Mouse (Mus musculus): ENCODE measurements at regions not wholly inside any gene's neighbourhood (a gene's known extent, or its start where the extent isn't known, plus 50 kb on each side); places are given as distances from the start of the nearest gene placed in this dataset.

DNA sequence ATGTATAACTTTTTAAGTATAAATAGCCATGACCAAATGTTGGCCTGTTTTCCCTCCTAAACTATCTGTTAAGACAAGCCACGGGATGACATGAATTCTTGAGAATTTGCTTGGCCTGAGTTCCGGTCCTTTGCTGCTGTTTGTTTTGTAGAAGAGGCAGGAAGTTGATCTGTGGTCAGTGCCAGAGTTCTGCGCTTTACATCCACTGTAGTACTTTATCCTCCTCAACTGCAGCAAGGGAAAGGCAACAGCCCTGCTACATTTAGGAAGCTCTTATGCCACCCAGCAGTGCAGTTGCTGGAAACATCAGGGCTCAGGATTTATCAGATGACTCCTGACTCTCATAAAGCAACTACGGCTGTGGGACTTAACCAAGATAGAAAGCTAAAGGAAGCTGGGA is 508.4 kb upstream of the Map3k7 start:
- WGBS (ENCODE audit: insufficient replicate concordance) = 24% methylated on average over 4 of the region's 4 CpGs
- DNase-seq = no peak

DNA sequence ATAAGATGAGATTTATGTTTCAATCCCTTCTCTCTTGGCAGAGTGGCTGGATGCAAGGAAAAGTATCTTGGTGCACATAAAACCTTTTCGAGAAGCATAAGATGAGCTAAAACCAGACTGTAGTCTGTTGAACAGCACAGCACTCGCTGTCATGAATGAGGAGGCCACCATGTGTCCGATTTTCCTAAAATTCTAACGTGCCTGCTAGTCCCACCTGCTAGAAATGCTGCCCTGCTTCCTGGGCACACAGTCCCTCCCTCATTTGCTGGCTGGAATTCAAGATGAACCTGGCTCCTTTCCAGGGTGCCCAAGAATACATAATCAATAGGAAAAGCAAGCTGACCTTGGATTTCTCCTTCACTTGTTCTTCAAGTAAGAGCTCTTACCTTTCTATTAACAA is 501.4 kb upstream of the Map3k7 start:
- WGBS (ENCODE audit: insufficient replicate concordance) = 62% methylated on average over 4 of the region's 4 CpGs

More for the DNA sequence above, 508.4 kb upstream of the Map3k7 start:
- Histone ChIP-seq H3K9me3 (ENCODE audit: low read length) (no peaks in the 10 kb centered on the region), H3K4me1 (ENCODE audit: insufficient read depth) (no peaks in the 10 kb centered on the region), H3K4me3 (ENCODE audit: low read depth, low read length) (no peak overlapping the region), H3K4me2 (ENCODE audit: low read depth, low read length) (no peak overlapping the region), H3K36me3 (replicated peaks; ENCODE audit: insufficient read depth, low read length) (no peaks in the 10 kb centered on the region), H3K27me3 (ENCODE audit: insufficient read depth, low read length) (no peaks in the 10 kb centered on the region), H3K9ac (replicated peaks) (no peak overlapping the region), H3K27ac (ENCODE audit: low read depth) (no peak overlapping the region)
- TF ChIP-seq CTCF (IDR thresholded peaks at IDR 0.05; ENCODE audit: low read depth) (no peak), EP300 (IDR thresholded peaks at IDR 0.05; ENCODE audit: low read depth) (no peak)
- no peak for ATAC-seq

DNA sequence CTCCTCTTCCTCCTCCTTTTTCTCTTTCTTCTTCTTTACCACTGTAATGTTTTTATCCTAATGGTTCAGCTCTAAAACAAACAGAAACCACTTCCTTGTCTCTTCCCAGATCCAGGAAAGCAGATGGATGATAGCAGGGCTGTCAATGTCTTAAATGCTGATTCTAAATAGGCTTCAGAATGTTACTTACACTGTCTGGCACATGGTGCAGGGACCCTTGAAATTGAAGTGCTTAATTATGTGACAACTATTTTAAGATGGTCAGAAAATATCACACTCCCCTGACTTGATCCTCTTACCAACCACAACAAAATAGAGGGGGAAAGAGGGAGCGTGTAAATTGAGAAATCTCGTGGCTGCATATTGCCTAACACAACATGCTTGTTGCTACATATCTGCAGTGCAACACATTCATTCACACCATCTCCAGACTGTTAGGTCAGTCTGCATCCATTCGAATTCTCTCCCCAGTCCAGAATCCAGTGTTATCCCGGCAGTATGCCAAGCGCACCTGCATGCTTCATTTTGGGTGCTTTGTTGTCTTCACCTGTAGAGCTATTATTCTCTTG is 500.7 kb upstream of the Map3k7 start:
- Histone ChIP-seq H3K36me3 (replicated peaks; ENCODE audit: insufficient read depth, low read length) (no peaks in the 10 kb centered on the region), H3K27ac (ENCODE audit: low read depth) (no peak overlapping the region), H3K9me3 (ENCODE audit: low read length) (no peaks in the 10 kb centered on the region), H3K4me3 (ENCODE audit: low read depth, low read length) (no peak overlapping the region), H3K4me2 (ENCODE audit: low read depth, low read length) (no peak overlapping the region), H3K4me1 (ENCODE audit: insufficient read depth) (no peaks in the 10 kb centered on the region), H3K9ac (replicated peaks) (no peak overlapping the region), H3K27me3 (ENCODE audit: insufficient read depth, low read length) (no peaks in the 10 kb centered on the region)
- TF ChIP-seq EP300 (IDR thresholded peaks at IDR 0.05; ENCODE audit: low read depth) = no peak
- ATAC-seq (no peak), DNase-seq (no peak)
- 64% methylated on average over 5 of the region's 5 CpGs for WGBS (ENCODE audit: insufficient replicate concordance)

More for the DNA sequence above, 501.4 kb upstream of the Map3k7 start:
- no peaks in the 10 kb centered on the region for H3K27me3 ChIP-seq (ENCODE audit: insufficient read depth, low read length)
- no peak overlapping the region for H3K4me2 ChIP-seq (ENCODE audit: low read depth, low read length)
- H3K27ac ChIP-seq (ENCODE audit: low read depth) = no peak overlapping the region
- H3K9ac ChIP-seq (replicated peaks) = no peak overlapping the region
- no peaks in the 10 kb centered on the region for H3K4me1 ChIP-seq (ENCODE audit: insufficient read depth)
- ATAC-seq (no peak), DNase-seq (no peak)
- no peak for TF ChIP-seq CTCF (IDR thresholded peaks at IDR 0.05; ENCODE audit: low read depth)
- TF ChIP-seq EP300 (IDR thresholded peaks at IDR 0.05; ENCODE audit: low read depth) = no peak
- no peaks in the 10 kb centered on the region for H3K9me3 ChIP-seq (ENCODE audit: low read length)
- H3K4me3 ChIP-seq (ENCODE audit: low read depth, low read length) = no peak overlapping the region
- no peaks in the 10 kb centered on the region for H3K36me3 ChIP-seq (replicated peaks; ENCODE audit: insufficient read depth, low read length)

- no peak overlapping the region for H3K27ac ChIP-seq (ENCODE audit: low read depth)
- 73% methylated on average over 9 of the region's 9 CpGs for WGBS (ENCODE audit: insufficient replicate concordance)
- no peaks in the 10 kb centered on the region for H3K27me3 ChIP-seq (ENCODE audit: insufficient read depth, low read length)
- H3K9ac ChIP-seq (replicated peaks) = no peak overlapping the region
- ATAC-seq (no peak), DNase-seq (no peak)
- no peaks in the 10 kb centered on the region for H3K9me3 ChIP-seq (ENCODE audit: low read length)
- no peak overlapping the region for H3K4me3 ChIP-seq (ENCODE audit: low read depth, low read length)
- no peak overlapping the region for H3K4me2 ChIP-seq (ENCODE audit: low read depth, low read length)
- no peaks in the 10 kb centered on the region for H3K4me1 ChIP-seq (ENCODE audit: insufficient read depth)
- TF ChIP-seq CTCF (IDR thresholded peaks at IDR 0.05; ENCODE audit: low read depth) (no peak), EP300 (IDR thresholded peaks at IDR 0.05; ENCODE audit: low read depth) (no peak)
- no peaks in the 10 kb centered on the region for H3K36me3 ChIP-seq (replicated peaks; ENCODE audit: insufficient read depth, low read length)
These were observed 495.6 kb upstream of the Map3k7 start for GRCm38 (mm10) chr4:31468306-31468705.

DNA sequence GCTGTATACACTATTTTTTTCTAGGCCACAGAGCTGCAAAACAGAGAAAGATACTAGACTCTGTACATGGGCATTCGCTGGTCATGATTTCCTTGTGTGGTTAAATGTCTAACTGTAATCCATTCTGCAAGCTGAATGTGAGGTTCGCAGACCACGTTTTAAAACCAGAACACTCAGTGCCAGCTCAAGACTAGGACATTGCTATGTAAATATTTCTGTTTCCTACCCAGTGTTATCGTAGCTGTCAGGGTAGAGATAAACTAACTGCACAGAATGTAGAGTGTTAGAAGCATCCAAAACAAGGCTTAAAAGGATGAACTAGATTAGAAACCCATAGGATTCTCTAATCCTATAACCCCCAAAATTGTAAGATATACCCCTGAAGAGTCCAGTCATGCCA is 494.1 kb upstream of the Map3k7 start:
- Histone ChIP-seq H3K4me3 (ENCODE audit: low read depth, low read length) (no peak overlapping the region), H3K36me3 (replicated peaks; ENCODE audit: insufficient read depth, low read length) (no peaks in the 10 kb centered on the region), H3K4me1 (ENCODE audit: insufficient read depth) (no peaks in the 10 kb centered on the region), H3K27ac (ENCODE audit: low read depth) (no peak overlapping the region), H3K4me2 (ENCODE audit: low read depth, low read length) (no peak overlapping the region), H3K9me3 (ENCODE audit: low read length) (no peaks in the 10 kb centered on the region), H3K9ac (replicated peaks) (no peak overlapping the region), H3K27me3 (ENCODE audit: insufficient read depth, low read length) (no peaks in the 10 kb centered on the region)
- no peak for ATAC-seq
- no peak for DNase-seq
- no peak for TF ChIP-seq CTCF (IDR thresholded peaks at IDR 0.05; ENCODE audit: low read depth)
- no peak for TF ChIP-seq EP300 (IDR thresholded peaks at IDR 0.05; ENCODE audit: low read depth)
- WGBS (ENCODE audit: insufficient replicate concordance) = 46% methylated on average over 4 of the region's 4 CpGs

DNA sequence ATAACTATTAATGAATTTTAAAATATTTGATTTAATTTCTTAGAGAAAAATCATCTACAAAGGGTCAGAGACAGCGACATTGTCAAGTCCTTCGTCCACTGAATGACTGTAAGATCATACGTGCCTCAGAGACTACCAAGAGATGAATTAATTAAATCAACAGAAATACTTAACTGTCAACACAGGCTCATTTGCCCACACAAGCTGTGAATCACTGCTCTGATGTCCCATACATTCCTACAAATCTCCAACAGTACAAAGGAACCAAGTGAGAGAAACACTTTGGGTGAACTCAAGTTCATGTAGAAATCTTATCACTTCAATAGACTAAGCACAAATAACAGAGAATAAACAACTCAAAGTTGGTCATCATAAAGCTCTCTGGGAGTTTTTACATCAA is 471.4 kb upstream of the Map3k7 start:
- Histone ChIP-seq H3K36me3 (replicated peaks; ENCODE audit: insufficient read depth, low read length) (no peaks in the 10 kb centered on the region), H3K9ac (replicated peaks) (no peak overlapping the region), H3K27me3 (ENCODE audit: insufficient read depth, low read length) (no peaks in the 10 kb centered on the region), H3K4me1 (ENCODE audit: insufficient read depth) (no peaks in the 10 kb centered on the region), H3K27ac (ENCODE audit: low read depth) (no peak overlapping the region), H3K4me3 (ENCODE audit: low read depth, low read length) (no peak overlapping the region), H3K4me2 (ENCODE audit: low read depth, low read length) (no peak overlapping the region), H3K9me3 (ENCODE audit: low read length) (no peaks in the 10 kb centered on the region)
- DNase-seq = no peak
- no peak for ATAC-seq
- 85% methylated on average over 3 of the region's 3 CpGs for WGBS (ENCODE audit: insufficient replicate concordance)
- TF ChIP-seq CTCF (IDR thresholded peaks at IDR 0.05; ENCODE audit: low read depth) (no peak), EP300 (IDR thresholded peaks at IDR 0.05; ENCODE audit: low read depth) (no peak)

- Histone ChIP-seq H3K9me3 (ENCODE audit: low read length) (no peaks in the 10 kb centered on the region), H3K36me3 (replicated peaks; ENCODE audit: insufficient read depth, low read length) (no peaks in the 10 kb centered on the region), H3K9ac (replicated peaks) (no peak overlapping the region), H3K27ac (ENCODE audit: low read depth) (no peak overlapping the region), H3K4me3 (ENCODE audit: low read depth, low read length) (no peak overlapping the region), H3K27me3 (ENCODE audit: insufficient read depth, low read length) (no peaks in the 10 kb centered on the region), H3K4me2 (ENCODE audit: low read depth, low read length) (no peak overlapping the region), H3K4me1 (ENCODE audit: insufficient read depth) (no peaks in the 10 kb centered on the region)
- ATAC-seq (no peak), DNase-seq (no peak)
- TF ChIP-seq CTCF (IDR thresholded peaks at IDR 0.05; ENCODE audit: low read depth) = no peak
- TF ChIP-seq EP300 (IDR thresholded peaks at IDR 0.05; ENCODE audit: low read depth) = no peak
- 82% methylated on average over 3 of the region's 3 CpGs for WGBS (ENCODE audit: insufficient replicate concordance)
These were observed 470.8 kb upstream of the Map3k7 start for GRCm38 (mm10) chr4:31493087-31493511.

Data from liver, postnatal 0 days (tissue).